Mouse (Mus musculus): Measurements from ENCODE around the gene Myb. TPM values are rescaled to one million over a fixed set of nuclear protein-coding genes. Genes with fewer than 3 reads are reported as not detected.

Gene Myb
- total RNA-seq, 2 experiments from 2014 or later, result 0.16 to 0.33 TPM

DNA sequence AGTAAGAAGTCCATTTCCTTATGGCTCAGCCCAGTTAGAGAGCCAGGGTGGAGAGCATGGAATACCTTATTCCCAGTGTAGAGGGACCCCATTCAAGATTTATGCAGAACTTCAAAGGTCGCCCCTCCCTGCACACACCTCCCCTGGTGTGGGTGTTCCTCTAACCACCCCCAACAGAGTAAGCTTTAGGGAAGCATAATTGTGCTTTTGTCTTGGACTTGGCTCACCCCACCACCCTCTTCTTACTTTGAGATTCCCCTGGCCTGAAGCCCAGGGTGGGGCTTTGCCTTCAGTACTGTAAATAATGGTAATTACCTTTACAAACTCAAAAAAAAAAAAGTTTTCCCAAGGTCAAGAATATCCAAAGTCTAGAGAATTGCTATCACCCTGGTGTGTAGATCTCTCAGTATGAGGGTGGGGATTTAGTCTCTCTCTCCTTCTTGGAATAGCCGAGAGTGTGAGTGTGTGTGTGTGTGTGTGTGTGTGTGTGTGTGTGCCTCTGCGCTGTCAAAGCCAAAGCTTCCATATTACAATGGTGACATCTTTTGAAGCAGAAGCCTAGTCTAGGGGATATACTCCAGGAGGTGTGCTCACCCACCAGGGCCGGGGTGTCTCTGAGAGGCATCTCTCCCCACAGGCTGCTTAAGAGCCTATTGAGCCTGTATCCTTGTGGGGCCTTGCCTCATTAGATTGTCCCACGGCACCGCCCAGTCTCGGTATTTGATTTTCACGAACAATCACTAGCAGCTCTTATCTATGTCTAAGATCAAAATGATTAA, 69.7 kb downstream of the Myb start:
- intact Hi-C loops (cut with DNase I; ENCODE audit: low total_unique reads), result no loop called here
- DNase-seq, result no peak

DNA sequence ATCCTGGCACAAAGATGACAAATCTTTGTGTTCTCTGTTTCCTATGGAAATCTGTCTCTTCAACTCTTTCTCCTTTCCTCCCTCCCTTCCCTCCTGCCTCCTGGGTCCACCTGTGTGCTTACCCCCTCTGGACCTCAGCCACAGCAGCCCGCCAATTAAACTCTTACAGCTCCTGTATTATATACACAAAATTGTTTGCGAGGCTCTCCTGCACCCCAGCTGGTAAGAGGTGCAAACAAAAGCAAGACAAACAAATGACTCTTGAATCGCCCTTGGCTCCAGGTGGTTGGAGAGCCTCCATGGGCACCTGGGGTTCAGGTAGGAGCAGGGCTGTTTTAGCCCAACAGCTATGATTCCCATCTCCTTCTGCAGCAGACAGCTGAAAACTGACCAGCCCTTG, 71.2 kb downstream of the Myb start:
- DNase-seq, result no peak
- intact Hi-C loops (cut with DNase I; ENCODE audit: low total_unique reads), result no loop called here

- DNase-seq, result no peak
- intact Hi-C loops (cut with DNase I; ENCODE audit: low total_unique reads), result no loop called here
These were observed 73.1 kb downstream of the Myb start for GRCm38 (mm10) chr10:21087614-21088232.

- intact Hi-C loops (cut with DNase I; ENCODE audit: low total_unique reads), result no loop called here
- no peak for DNase-seq
These were observed 75.7 kb downstream of the Myb start for GRCm38 (mm10) chr10:21085044-21085443.

DNA sequence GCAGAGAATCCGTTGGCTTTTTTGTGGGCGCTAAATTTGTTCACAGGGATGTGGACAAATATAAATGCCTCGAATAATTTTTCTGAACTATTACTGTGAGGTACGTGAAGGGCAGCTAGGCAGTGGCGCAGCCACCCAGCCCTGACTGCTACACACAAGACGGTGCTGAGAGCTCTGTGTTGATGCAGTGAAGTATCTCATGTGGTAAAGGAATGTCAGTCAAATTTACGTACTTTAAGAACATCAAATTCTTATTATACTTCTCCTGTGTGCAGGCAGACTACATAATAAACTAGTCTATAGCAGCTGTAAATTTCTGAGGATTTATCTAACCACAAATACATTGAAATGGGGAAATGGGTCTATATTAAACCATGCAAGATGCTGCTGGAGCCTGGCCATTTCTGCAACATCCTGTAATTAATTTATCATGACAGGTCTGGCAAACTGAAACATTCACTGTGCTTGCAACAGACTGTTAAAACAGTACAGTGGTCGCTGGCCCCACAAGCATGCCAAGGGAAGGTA, 77.3 kb downstream of the Myb start:
- no peak for DNase-seq
- intact Hi-C loops (cut with DNase I; ENCODE audit: low total_unique reads), result no loop called here

DNA sequence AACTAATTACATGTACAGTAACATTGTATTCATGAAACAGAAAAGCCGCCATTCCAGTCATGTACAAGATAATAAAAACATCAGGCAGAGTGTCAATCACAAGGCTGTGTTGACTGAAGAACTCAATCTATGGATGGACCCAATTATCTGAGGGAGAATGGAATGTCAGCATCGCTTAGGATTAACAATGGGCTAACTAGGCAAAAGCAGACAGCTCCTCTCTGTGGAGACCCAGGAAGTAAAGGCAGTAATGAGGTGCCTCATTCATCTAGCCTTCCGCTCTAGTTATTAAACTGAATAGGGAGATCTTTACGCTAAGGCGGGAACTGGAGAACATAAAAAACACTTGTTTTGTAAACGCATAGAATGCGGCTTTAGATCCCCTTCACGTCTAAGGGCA, 78.3 kb downstream of the Myb start:
- intact Hi-C loops (cut with DNase I; ENCODE audit: low total_unique reads), result no loop called here
- no peak for DNase-seq

- no peak for DNase-seq
- intact Hi-C loops (cut with DNase I; ENCODE audit: low total_unique reads), result no loop called here
These were observed 83.5 kb downstream of the Myb start for GRCm38 (mm10) chr10:21077151-21077719.

DNA sequence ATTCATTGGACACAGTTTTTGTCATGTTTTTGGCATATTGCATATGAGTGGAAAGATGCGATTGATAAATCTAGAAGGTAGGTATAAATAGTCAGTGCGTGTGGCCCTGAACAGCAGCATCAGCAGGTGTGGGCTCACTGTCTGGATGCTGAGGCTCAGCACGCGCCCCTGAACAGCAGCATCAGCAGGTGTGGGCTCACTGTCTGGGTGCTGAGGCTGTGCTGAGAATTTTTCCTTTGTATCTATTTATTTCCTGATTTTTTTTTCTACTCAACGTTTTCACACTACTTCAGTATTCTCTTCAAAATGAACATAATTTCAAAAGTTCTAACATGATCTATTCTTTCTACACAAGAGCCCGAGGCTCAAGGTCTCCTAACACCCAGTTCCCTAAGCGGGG, 84.1 kb downstream of the Myb start:
- intact Hi-C loops (cut with DNase I; ENCODE audit: low total_unique reads), result no loop called here
- DNase-seq, result no peak

DNA sequence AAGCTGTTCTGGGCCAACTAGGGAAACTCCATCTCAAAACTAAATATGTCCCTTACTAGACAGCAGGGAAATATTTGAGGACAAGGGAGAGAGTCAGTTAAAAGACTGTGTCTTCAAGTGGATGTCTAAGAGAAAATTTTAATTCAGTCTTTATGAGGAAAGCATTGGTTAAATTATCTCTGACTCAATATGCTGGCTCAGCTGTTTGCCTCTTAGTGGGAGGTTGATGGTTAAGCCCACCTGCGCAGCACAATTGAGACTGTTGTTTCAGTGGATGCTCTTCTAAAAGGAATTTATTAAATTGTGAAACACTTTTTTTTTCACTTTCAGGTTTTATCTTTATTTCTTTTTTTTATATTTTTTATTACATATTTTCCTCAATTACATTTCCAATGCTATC, 84.6 kb downstream of the Myb start:
- DNase-seq, result no peak
- intact Hi-C loops (cut with DNase I; ENCODE audit: low total_unique reads), result no loop called here

Other genes starting within 250 kb of the Myb start
- 1 to 10 TPM; 1.2 to 1.6 TPM for gene Ahi1, start 208.4 kb downstream of the Myb start, total RNA-seq (2021)
- gene Hbs1l, start 135.0 kb upstream of the Myb start, total RNA-seq (2021), result 10 to 100 TPM; 52.2 to 53.5 TPM
- not detected for gene Aldh8a1, start 216.3 kb upstream of the Myb start, total RNA-seq (2021)

Data from gastrocnemius, postnatal 14 days (tissue).